ENCODE assay signal across 8 mouse cellular contexts in the genomic region with DNA sequence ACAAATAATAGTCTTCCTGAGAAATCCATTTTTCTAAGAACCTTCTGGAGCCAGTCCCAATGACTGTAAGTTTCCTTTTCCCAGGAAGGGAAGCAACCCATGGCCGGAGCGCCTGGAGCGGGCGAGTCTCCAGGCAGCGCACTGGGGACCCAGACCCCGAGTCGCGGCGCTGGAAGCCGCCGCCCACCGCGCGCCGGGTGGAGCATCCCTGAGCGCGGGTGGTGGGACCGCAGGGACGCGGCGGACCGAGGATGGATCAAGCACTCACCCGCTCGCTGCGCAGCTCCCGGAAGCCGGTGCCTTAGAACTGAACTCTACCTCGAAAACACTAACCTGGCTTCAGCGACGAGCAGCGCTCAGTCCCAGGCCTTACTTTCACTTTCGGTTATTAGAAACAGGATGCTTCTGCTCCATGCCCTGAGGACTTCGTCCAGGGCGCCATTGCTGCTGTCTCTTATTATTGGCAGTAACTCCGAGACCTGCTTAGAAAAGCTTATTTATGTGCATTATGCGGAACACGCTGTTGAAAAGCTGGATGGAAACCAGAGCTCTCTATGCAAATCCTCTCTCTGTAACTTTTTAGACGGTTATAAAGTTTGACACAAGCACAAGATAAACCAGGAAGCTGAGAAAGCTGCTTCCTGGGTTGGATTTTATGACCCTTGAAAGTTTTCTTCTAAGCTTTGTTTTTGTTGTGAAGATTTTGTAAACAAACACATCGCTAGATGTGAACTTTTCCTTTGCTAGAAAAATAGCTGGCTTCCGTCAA. TPM values are rescaled to one million over a fixed set of nuclear protein-coding genes. Genes with fewer than 3 reads are reported as not detected.
A peak's percentile ranks its signal among the peaks of the same experiment; 100 is the strongest.
DNase-seq lines count a peak whose midpoint lies in the region; ATAC-seq and TF ChIP-seq lines count a peak whose summit lies in the region.

No protein-coding gene starts in this region.

- peak; percentile 68 for ATAC-seq in midbrain, postnatal 0 days (ENCODE audit: low FRiP score)
- peak; percentile 83 for ATAC-seq in stomach, embryonic 14.5 days (ENCODE audit: insufficient number of reproducible peaks, insufficient read depth, low FRiP score, low read depth)

- peak overlapping the region; percentile 94 for H3K9ac ChIP-seq in liver, adult 2 months (ENCODE audit: low read depth, low read length)
- H3K9ac ChIP-seq in midbrain, postnatal 0 days (replicated peaks; ENCODE audit: low read length, poor library complexity, severe bottlenecking), result 0 out of 2 replicates have a peak overlapping the region, but pooled peaks have one; percentile 29
- H3K9ac ChIP-seq in stomach, embryonic 14.5 days (replicated peaks; ENCODE audit: low read depth, low read length), result peak overlapping the region; percentile 53

- H3K79me3 ChIP-seq in C2C12 (ENCODE audit: low read depth), result no peaks in the 10 kb centered on the region

- peak; percentile 66 for DNase-seq in adrenal gland, postnatal 10 days
- DNase-seq in embryonic facial prominence, embryonic 10.5 days (ENCODE audit: low spot score), result peak; percentile 70
- peak; percentile 63 to 67 for DNase-seq in heart, adult 9 months (ENCODE audit: low spot score in 2 of 2)
- DNase-seq in kidney, adult 8-10 months, result peak; percentile 54 to 59
- DNase-seq in liver, adult 2 months (ENCODE audit: extremely low read depth, low read depth, low spot score), result peak; percentile 83
- DNase-seq in midbrain, postnatal 0 days (ENCODE audit: low spot score), result peak; percentile 69

- no peaks in the 10 kb centered on the region for H3K36me3 ChIP-seq in C2C12 (ENCODE audit: control insufficient read depth, insufficient read depth)
- H3K36me3 ChIP-seq in embryonic facial prominence, embryonic 10.5 days (replicated peaks), result no peaks in the 10 kb centered on the region
- H3K36me3 ChIP-seq in liver, adult 2 months (ENCODE audit: control insufficient read depth, insufficient read depth, low read length), result no peaks in the 10 kb centered on the region
- no peaks in the 10 kb centered on the region for H3K36me3 ChIP-seq in midbrain, postnatal 0 days (ENCODE audit: insufficient read depth, low read length)
- no peaks in the 10 kb centered on the region for H3K36me3 ChIP-seq in stomach, embryonic 14.5 days (ENCODE audit: control insufficient read depth, insufficient read depth, low read length)

- peak overlapping the region; percentile 90 for H3K27ac ChIP-seq in embryonic facial prominence, embryonic 10.5 days (replicated peaks)
- peak overlapping the region; percentile 87 for H3K27ac ChIP-seq in liver, adult 2 months (replicated peaks; ENCODE audit: insufficient read depth, low read depth, low read length)
- H3K27ac ChIP-seq in midbrain, postnatal 0 days (ENCODE audit: low read depth, low read length), result peak overlapping the region; percentile 70
- peak overlapping the region; percentile 89 for H3K27ac ChIP-seq in stomach, embryonic 14.5 days (ENCODE audit: low read length)

- no peak for TF ChIP-seq CTCF in C2C12 (IDR thresholded peaks at IDR 0.05; ENCODE audit: control insufficient read depth, insufficient read depth, insufficient read length)
- TF ChIP-seq CTCF in liver, adult 2 months (IDR thresholded peaks at IDR 0.05; ENCODE audit: low read depth, low read length), result no peak
- TF ChIP-seq CTCF in midbrain, postnatal 0 days (IDR thresholded peaks at IDR 0.05), result no peak

- no peak overlapping the region for H3K4me3 ChIP-seq in C2C12 (ENCODE audit: insufficient read depth, poor library complexity, severe bottlenecking)
- peak overlapping the region; percentile 74 for H3K4me3 ChIP-seq in embryonic facial prominence, embryonic 10.5 days
- H3K4me3 ChIP-seq in liver, adult 2 months (ENCODE audit: insufficient read depth, low read depth, low read length), result peak overlapping the region; percentile 95
- peak overlapping the region; percentile 61 for H3K4me3 ChIP-seq in midbrain, postnatal 0 days (ENCODE audit: low read depth, low read length)
- H3K4me3 ChIP-seq in stomach, embryonic 14.5 days (ENCODE audit: low read depth, low read length), result peak overlapping the region; percentile 63

- peak overlapping the region; percentile 24 for H3ac ChIP-seq in C2C12 (ENCODE audit: control insufficient read depth, insufficient read length, low read depth)

- TF ChIP-seq POLR2A in liver, adult 2 months (IDR thresholded peaks at IDR 0.05; ENCODE audit: extremely low read depth, insufficient read depth, low read length), result no peak

- H3K79me2 ChIP-seq in C2C12 (ENCODE audit: control insufficient read depth, insufficient read depth), result no peaks in the 10 kb centered on the region
- no peaks in the 10 kb centered on the region; the same call in 1 of the 2 replicates for H3K79me2 ChIP-seq in liver, adult 2 months (ENCODE audit: control insufficient read depth, insufficient read depth, low read length)

- no peaks in the 10 kb centered on the region for H3K9me3 ChIP-seq in embryonic facial prominence, embryonic 10.5 days
- H3K9me3 ChIP-seq in midbrain, postnatal 0 days (ENCODE audit: low read length), result no peaks in the 10 kb centered on the region
- H3K9me3 ChIP-seq in stomach, embryonic 14.5 days (ENCODE audit: control insufficient read depth, low read depth, low read length), result no peaks in the 10 kb centered on the region

- H3K4me2 ChIP-seq in midbrain, postnatal 0 days (ENCODE audit: low read depth, low read length, poor library complexity, severe bottlenecking), result peak overlapping the region; percentile 92
- H3K4me2 ChIP-seq in stomach, embryonic 14.5 days (replicated peaks; ENCODE audit: low read depth, low read length), result peak overlapping the region; percentile 53

- 3% methylated on average over 40 of the region's 40 CpGs for WGBS in embryonic facial prominence, embryonic 10.5 days
- WGBS in liver, adult 2 months, result 4% methylated on average over 40 of the region's 40 CpGs
- 2% methylated on average over 40 of the region's 40 CpGs for WGBS in midbrain, postnatal 0 days
- WGBS in stomach, embryonic 14.5 days, result 2% methylated on average over 40 of the region's 40 CpGs

- H3K27me3 ChIP-seq in C2C12 (ENCODE audit: control insufficient read depth, insufficient read depth, insufficient read length), result no peaks in the 10 kb centered on the region
- peaks cover 4% of the 10 kb centered on the region; the same call in 1 of the 2 replicates for H3K27me3 ChIP-seq in embryonic facial prominence, embryonic 10.5 days (replicated peaks; ENCODE audit: low read depth, poor library complexity, severe bottlenecking)
- no peaks in the 10 kb centered on the region for H3K27me3 ChIP-seq in liver, adult 2 months (ENCODE audit: control insufficient read depth, insufficient read depth, low read length)
- H3K27me3 ChIP-seq in midbrain, postnatal 0 days (ENCODE audit: insufficient read depth, low read length), result no peaks in the 10 kb centered on the region
- H3K27me3 ChIP-seq in stomach, embryonic 14.5 days (ENCODE audit: control insufficient read depth, insufficient read depth, low read length), result no peaks in the 10 kb centered on the region

- H3K4me1 ChIP-seq in embryonic facial prominence, embryonic 10.5 days, result peaks cover 6% of the 10 kb centered on the region; the same call in 1 of the 2 replicates
- H3K4me1 ChIP-seq in liver, adult 2 months (ENCODE audit: control insufficient read depth, insufficient read depth, low read length), result peaks cover 4% of the 10 kb centered on the region; the same call in 1 of the 2 replicates
- H3K4me1 ChIP-seq in midbrain, postnatal 0 days (ENCODE audit: insufficient read depth, low read length), result no peaks in the 10 kb centered on the region
- 0 out of 2 replicates have a peak, but pooled peaks cover 2% of the 10 kb centered on the region for H3K4me1 ChIP-seq in stomach, embryonic 14.5 days (ENCODE audit: control insufficient read depth, insufficient read depth, low read length)

TF ChIP-seq in C2C12, 6 proteins besides CTCF, POLR2A, EP300 and RAD21:
- TF ChIP-seq USF1 (IDR thresholded peaks at IDR 0.05; ENCODE audit: low read depth) (no peak), CEBPB (IDR thresholded peaks at IDR 0.05; ENCODE audit: low read depth) (no peak), MYOG (IDR thresholded peaks at IDR 0.05; ENCODE audit: control insufficient read depth, extremely low read depth, insufficient read length) (no peak), MAX (IDR thresholded peaks at IDR 0.05) (no peak), MYOD1 (IDR thresholded peaks at IDR 0.05; ENCODE audit: control insufficient read depth, insufficient read length, low read depth) (no peak), FOSL1 (IDR thresholded peaks at IDR 0.05; ENCODE audit: insufficient read depth, low read length, poor library complexity, severe bottlenecking) (no peak)

RNA-seq across cellular contexts. Expression of a gene that starts 0.5 kb away (rescaled TPM):
- 1.3 TPM for polyA plus RNA-seq in C2C12 (2012; fragmentation: generic; extraction: Trizol)
- 10 to 100 TPM; 11.8 to 13.9 TPM for total RNA-seq in adrenal gland, postnatal 10 days (2021)
- 4.4 and 6.1 TPM in 2 replicates for polyA plus RNA-seq in embryonic facial prominence, embryonic 10.5 days (2016; fragmentation: Nextera tagmentation; extraction: Ambion mirVana)
- total RNA-seq in liver, adult 2 months (2014; rRNA removed), result 29.7 and 54.2 TPM in 2 replicates
- 5.9 and 7.4 TPM in 2 replicates for polyA plus RNA-seq in liver, adult 2 months (2012; rRNA removed)
- 1.8 and 4.2 TPM in 2 replicates for total RNA-seq in midbrain, postnatal 0 days (2014; rRNA removed)
- 6.4 and 6.5 TPM in 2 replicates for polyA plus RNA-seq in midbrain, postnatal 0 days (2015; fragmentation: Nextera tagmentation; extraction: Ambion mirVana)
- 19.1 and 19.4 TPM in 2 replicates for polyA plus RNA-seq in stomach, embryonic 14.5 days (2014; fragmentation: Nextera tagmentation; extraction: Ambion mirVana)

RNA-seq across cellular contexts. Expression of a gene that starts 37.9 kb away (rescaled TPM):
- 0.98 TPM for polyA plus RNA-seq in C2C12 (2012; fragmentation: generic; extraction: Trizol)
- 10 to 100 TPM; 14.7 to 18.1 TPM for total RNA-seq in adrenal gland, postnatal 10 days (2021)
- polyA plus RNA-seq in embryonic facial prominence, embryonic 10.5 days (2016; fragmentation: Nextera tagmentation; extraction: Ambion mirVana), result 7.8 and 7.9 TPM in 2 replicates
- total RNA-seq in liver, adult 2 months (2014; rRNA removed), result 4.2 and 6.1 TPM in 2 replicates
- polyA plus RNA-seq in liver, adult 2 months (2012; rRNA removed), result 2.2 and 2.3 TPM in 2 replicates
- total RNA-seq in midbrain, postnatal 0 days (2014; rRNA removed), result 9.4 and 11.2 TPM in 2 replicates
- 15.7 and 17.3 TPM in 2 replicates for polyA plus RNA-seq in midbrain, postnatal 0 days (2015; fragmentation: Nextera tagmentation; extraction: Ambion mirVana)
- polyA plus RNA-seq in stomach, embryonic 14.5 days (2014; fragmentation: Nextera tagmentation; extraction: Ambion mirVana), result 18.7 and 19.0 TPM in 2 replicates

Comparison
In these comparisons a context has a peak if more than half of its experiments do, and no peak if none do; other contexts are left out.
1. H3K9ac ChIP-seq: peak in every context shown above with its lines; median percentile 94 in liver, adult 2 months; 53 in stomach, embryonic 14.5 days; 29 in midbrain, postnatal 0 days.